Mouse (Mus musculus) lung, postnatal 36 days (tissue): ENCODE measurements at regions not wholly inside any gene's neighbourhood (a gene's known extent, or its start where the extent isn't known, plus 50 kb on each side); places are given as distances from the start of the nearest gene placed in this dataset.
A peak's percentile ranks its signal among the peaks of the same experiment; 100 is the strongest.
"Not testable (repeated sequence)": the region's sequence is repeated elsewhere in the genome, so short reads cannot be mapped to it uniquely, and the experiment has no call there.

Experiments
- DNase-seq: peaks from one replicate; pipeline ENCODE4 v3.0.0; 2022; ENCODE audit warnings: mixed read lengths

DNA sequence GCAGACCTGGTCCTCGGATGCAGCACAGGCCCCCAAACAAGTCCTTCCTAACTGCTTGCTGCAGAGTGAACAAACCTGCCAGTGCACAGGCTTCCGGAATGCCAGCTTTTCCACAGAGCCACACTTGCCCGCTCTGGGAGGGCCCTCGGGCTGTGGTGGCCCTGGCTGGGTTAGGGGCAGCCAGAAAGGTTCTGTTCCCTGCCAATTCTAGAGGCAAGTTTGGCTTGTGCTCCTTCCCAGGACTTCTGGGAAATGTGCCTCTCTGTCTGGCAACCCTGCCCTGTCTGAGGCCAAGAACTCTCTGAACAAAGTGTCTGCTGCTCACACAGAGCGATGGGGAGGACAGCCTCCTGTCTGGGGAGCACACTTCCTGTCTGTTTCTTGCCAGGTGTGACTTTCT is 66.4 kb downstream of the Xrcc2 start:
- DNase-seq: no peak

DNA sequence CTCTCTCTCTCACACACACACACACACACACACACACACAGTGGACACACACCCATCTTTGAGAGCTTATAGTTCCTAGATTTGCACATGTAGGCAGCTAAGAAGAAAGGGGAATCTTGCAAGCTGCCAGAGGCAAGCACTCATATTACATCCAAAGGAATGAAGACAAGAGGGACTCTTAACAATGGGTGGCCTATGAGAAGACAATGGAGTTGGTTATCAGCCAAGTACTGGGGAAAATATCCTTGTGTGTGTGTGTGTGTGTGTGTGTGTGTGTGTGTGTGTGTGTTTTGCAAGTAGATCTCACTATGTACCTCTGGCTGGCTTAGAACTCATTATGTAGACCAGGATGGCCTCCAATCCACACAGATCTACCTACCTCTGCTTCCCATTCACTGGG is 67.5 kb downstream of the Xrcc2 start:
- DNase-seq: no peak

DNA sequence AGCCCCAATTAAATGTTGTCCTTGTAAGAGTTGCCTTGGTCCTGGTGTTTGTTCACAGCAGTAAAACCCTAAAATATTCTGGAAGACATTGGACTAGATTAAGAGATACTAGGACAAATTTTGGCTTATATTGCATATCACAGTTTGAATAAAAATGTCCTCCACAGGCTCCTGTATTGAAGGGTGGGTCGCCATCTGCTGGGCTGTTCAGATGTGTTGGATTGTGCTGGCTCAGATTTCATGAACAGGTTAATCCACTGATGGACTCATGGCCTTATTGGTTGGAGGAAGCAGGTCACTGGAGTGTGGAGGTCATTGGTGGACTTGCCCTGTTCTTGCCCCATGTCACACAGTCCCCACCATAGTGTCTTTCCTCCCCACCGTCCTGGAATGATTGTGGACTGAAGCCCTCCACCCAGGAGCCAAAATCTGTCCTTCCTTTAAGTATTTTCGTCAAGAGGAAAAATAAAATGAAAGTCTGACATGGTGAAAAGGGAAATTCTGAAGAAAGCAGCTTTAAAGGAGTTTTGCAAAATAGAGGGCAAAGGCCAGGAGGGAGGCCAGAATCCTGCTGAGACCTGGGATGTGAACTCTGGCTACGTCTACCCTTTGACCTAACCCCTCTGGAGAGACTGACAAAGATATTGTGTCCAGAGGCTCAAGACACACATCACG is 72.6 kb downstream of the Xrcc2 start:
- peak; percentile 35 for DNase-seq

DNA sequence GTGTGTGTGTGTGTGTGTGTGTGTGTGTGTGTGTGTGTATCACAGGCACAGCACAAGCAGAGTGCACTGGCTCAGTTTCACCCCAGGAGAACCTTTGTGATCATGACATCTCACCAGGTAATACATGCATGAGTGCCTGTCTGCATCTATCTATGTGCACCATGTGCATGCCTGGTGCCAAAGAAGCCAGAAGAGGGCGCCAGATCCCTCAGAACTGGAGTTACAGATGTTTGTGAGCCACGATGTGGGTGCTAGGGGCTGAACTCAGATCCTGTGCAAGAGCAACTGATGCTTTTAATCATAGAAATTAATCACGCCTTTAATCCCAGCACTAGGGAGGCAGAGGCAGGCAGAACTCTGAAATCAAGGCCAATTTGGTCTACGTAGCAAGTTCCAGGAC is 75.9 kb downstream of the Xrcc2 start:
- no peak for DNase-seq

DNA sequence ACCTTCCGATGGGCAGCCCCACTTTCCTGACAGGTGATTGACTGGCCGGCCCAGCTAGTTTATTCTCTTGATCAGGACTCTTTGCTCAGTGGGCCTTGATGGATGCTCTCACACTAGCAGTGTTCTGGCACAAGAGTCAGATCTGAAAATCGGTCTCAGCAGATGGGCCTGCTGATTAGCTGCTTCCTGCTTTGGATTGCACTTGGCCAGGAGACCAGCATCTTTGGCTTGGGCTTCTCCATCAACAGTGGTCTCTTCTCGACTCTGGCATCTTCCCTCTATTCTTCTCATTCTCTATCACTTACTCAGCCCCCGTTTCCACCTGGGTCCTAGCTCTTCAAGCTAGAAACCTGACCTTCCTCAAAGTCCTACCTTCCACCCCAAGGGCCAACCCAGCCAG is 77.1 kb downstream of the Xrcc2 start:
- no peak for DNase-seq

GRCm38 (mm10) chr5:25627086-25627485 is 78.5 kb downstream of the Xrcc2 start:
- DNase-seq: no peak

- no peak for DNase-seq
These were observed 81.6 kb downstream of the Xrcc2 start for GRCm38 (mm10) chr5:25624029-25624428.

DNA sequence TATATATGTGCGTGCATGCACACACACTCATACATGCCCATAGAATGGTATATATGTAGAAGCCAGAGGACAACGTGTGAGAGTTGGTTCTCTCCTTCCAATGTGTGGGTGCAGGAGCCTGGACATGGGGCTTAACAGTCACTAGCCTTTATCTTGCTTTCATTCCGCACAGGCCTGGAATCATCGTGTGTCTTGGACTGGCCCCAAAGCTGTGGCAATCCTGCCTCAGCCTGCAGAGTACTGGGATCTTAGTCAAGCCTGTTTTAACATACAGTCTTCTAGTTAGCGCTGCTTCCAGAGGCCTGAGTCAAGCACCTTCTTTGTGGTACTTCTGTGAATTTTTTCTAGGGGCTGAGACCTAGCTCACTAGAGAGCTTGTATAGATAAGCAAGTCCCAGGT is 85.8 kb downstream of the Xrcc2 start:
- no peak for DNase-seq

GRCm38 (mm10) chr5:25619337-25619736 is 86.3 kb downstream of the Xrcc2 start:
- not testable (repeated sequence) for DNase-seq

DNA sequence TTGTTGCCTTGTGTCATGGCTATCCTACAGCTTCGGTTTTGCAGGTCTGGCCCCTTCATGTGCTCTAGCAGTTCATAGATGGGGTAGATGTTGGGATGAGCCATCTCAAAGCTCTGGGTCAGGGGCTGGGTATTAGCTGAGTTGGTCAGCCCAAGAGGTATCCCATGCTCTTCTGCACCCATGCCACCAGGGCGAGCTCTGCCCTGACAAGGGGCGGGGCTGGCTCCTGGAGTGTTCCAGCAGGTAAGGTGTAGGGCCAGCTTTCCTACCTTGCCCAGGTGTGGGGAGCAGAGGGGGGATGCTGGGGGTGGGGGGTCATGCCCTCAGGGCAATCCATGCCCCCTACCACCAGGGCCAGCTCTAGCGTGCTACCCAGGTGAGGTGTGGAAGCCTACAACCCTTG is 91.0 kb downstream of the Xrcc2 start:
- DNase-seq: no peak

- DNase-seq: peak; percentile 5
These were observed 91.6 kb downstream of the Xrcc2 start for GRCm38 (mm10) chr5:25613844-25614658.

- no peak for DNase-seq
These were observed 93.5 kb downstream of the Xrcc2 start for GRCm38 (mm10) chr5:25612036-25612705.

DNA sequence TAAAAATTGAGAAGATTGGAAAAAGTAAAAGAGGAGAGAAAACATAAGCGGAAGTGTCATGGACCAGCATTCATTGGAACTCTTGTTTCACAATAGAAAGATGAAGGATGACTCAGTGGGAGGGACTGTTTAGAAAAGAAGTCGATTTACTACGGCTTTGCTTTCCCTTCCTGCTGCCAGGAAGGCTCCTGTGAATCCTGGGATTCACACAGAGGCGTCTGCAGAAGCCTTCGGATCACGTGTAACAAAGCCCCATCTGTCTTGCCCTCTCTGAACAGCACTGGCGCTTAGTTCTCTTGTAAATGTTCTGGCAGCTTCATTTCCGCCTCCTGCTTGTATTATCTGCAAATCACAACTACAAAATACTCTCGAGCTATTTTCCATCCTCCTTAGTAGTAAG is 94.0 kb downstream of the Cct8l1 start:
- DNase-seq: peak; percentile 2

- DNase-seq: peak; percentile 44
These were observed 86.3 kb downstream of the Cct8l1 start for GRCm38 (mm10) chr5:25602123-25602522.

- no peak for DNase-seq
These were observed 83.5 kb downstream of the Cct8l1 start for GRCm38 (mm10) chr5:25599363-25599762.

DNA sequence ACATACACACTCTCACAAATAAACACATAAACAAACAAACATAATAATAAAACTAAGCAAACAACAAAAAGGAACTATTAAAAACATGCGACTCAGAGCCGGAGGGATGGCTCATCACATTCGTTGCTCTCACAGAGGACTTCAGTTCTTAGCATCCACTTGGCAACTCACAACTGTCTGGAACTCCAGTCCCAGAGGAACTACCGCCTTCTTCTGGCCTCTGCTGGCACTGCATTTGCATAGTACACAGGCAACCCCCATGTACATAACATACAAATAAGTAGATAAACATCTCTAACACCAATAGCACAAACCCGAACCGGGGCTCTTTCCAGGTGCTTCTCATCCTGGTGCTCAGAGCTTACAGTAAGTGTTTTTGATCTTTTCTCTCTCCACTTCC is 81.9 kb downstream of the Cct8l1 start:
- no peak for DNase-seq

DNA sequence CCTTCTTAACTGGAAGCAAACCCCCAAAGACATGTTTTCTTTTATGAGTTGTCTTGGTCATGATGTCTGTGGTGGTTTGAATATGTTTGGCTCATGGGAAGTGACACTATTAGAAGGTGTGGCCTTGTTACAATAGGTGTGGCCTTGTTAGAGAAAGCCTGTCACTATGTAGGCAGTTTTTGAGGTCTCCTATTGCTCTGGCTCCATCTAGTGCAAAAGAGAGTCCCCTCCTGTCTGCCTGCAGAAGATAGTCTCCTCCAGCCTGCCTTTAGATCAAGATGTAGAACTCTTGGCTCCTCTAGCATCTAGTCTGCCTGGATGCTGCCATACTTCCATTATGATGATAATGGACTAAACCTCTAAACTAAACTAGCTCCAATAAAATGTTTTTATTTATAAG is 75.8 kb downstream of the Cct8l1 start:
- DNase-seq: no peak
